Mouse (Mus musculus): ENCODE measurements at regions not wholly inside any gene's neighbourhood (a gene's known extent, or its start where the extent isn't known, plus 50 kb on each side); places are given as distances from the start of the nearest gene placed in this dataset.

GRCm38 (mm10) chr15:57187840-57188457 is 289.5 kb downstream of the Slc22a22 start:
- DNase-seq (ENCODE audit: low spot score in 2 of 2): no peak

GRCm38 (mm10) chr15:57179138-57179537 is 298.3 kb downstream of the Slc22a22 start:
- DNase-seq (ENCODE audit: low spot score in 2 of 2): no peak

GRCm38 (mm10) chr15:57172723-57173122 is 304.7 kb downstream of the Slc22a22 start:
- DNase-seq (ENCODE audit: low spot score in 2 of 2): no peak

GRCm38 (mm10) chr15:57162401-57163343 is 314.8 kb downstream of the Slc22a22 start:
- DNase-seq (ENCODE audit: low spot score in 2 of 2): no peak

GRCm38 (mm10) chr15:57140130-57140750 is 337.2 kb downstream of the Slc22a22 start:
- peak; percentile 14 to 44 for DNase-seq (ENCODE audit: low spot score in 2 of 2)

GRCm38 (mm10) chr15:57104711-57105110 is 372.7 kb downstream of the Slc22a22 start:
- no peak for DNase-seq (ENCODE audit: low spot score in 2 of 2)

GRCm38 (mm10) chr15:57097309-57097708 is 380.1 kb downstream of the Slc22a22 start:
- no peak for DNase-seq (ENCODE audit: low spot score in 2 of 2)

GRCm38 (mm10) chr15:57079806-57080205 is 397.6 kb downstream of the Slc22a22 start:
- DNase-seq (ENCODE audit: low spot score in 2 of 2): no peak

GRCm38 (mm10) chr15:57073776-57074175 is 403.6 kb downstream of the Slc22a22 start:
- DNase-seq (ENCODE audit: low spot score in 2 of 2): peak in 1 of 2 experiments; percentile 8

GRCm38 (mm10) chr15:57061502-57061901 is 415.9 kb downstream of the Slc22a22 start:
- DNase-seq (ENCODE audit: low spot score in 2 of 2): no peak

GRCm38 (mm10) chr15:57059550-57060195 is 417.8 kb downstream of the Slc22a22 start:
- no peak for DNase-seq (ENCODE audit: low spot score in 2 of 2)

- DNase-seq (ENCODE audit: low spot score in 2 of 2): no peak
These were observed 425.1 kb downstream of the Slc22a22 start for GRCm38 (mm10) chr15:57052287-57052686.

GRCm38 (mm10) chr15:57036806-57037566 is 440.4 kb downstream of the Slc22a22 start:
- peak in 1 of 2 experiments; percentile 31 for DNase-seq (ENCODE audit: low spot score in 2 of 2)

GRCm38 (mm10) chr15:57033012-57033411 is 444.4 kb downstream of the Slc22a22 start:
- no peak for DNase-seq (ENCODE audit: low spot score in 2 of 2)
